Mouse (Mus musculus) forebrain, embryonic 15.5 days (tissue): Measurements from ENCODE around the gene Adgrl4. TPM values are rescaled to one million over a fixed set of nuclear protein-coding genes. Genes with fewer than 3 reads are reported as not detected.

ENCODE experiments used
- ATAC-seq: fragments of 200-750 bp; cut with Nextera tagmentation; replicated peaks from 2 replicates; pipeline ENCODE4 v1.8.0; 2017; ENCODE audit warnings: mild to moderate bottlenecking, moderate TSS enrichment, moderate library complexity
- H3K27ac ChIP-seq: fragments of 300-500 bp; sonication (generic); replicated peaks from 2 replicates; pipeline ENCODE4 v1.5.1; 2015; ENCODE audit warnings: mild to moderate bottlenecking, inconsistent platforms
- H3K27me3 ChIP-seq: fragments of 300-500 bp; sonication (generic); 2 replicates; pipeline ENCODE4 v1.6.1; 2015; ENCODE audit warnings: inconsistent platforms
- H3K36me3 ChIP-seq: fragments of 300-500 bp; sonication (generic); 2 replicates; pipeline ENCODE4 v1.6.1; 2015; ENCODE audit warnings: mild to moderate bottlenecking, inconsistent platforms
- H3K4me1 ChIP-seq: fragments of 300-500 bp; sonication (generic); 2 replicates; pipeline ENCODE4 v1.6.1; 2015; ENCODE audit warnings: inconsistent platforms
- H3K4me2 ChIP-seq: fragments of 300-500 bp; sonication (generic); replicated peaks from 2 replicates; pipeline ENCODE4 v1.6.1; 2015; ENCODE audit warnings: mild to moderate bottlenecking, inconsistent platforms
- H3K4me3 ChIP-seq: fragments of 300-500 bp; sonication (generic); 2 replicates; pipeline ENCODE4 v1.5.1; 2015; ENCODE audit warnings: mild to moderate bottlenecking, inconsistent platforms
- H3K9ac ChIP-seq: fragments of 300-500 bp; sonication (generic); replicated peaks from 2 replicates; pipeline ENCODE4 v1.6.1; 2015; ENCODE audit warnings: mild to moderate bottlenecking, inconsistent platforms
- H3K9me3 ChIP-seq: fragments of 300-500 bp; sonication (generic); 2 replicates; pipeline ENCODE4 v1.6.1; 2016; ENCODE audit warnings: inconsistent platforms
- WGBS: fragments of 180-500 bp; shearing (Covaris S2); methylation state at CpG from one replicate; pipeline ENCODE4 v1.1.7; 2015; ENCODE audit warnings: mixed read lengths; 5-methylcytosine and 5-hydroxymethylcytosine counted together
- polyA plus RNA-seq: library from polyadenylated mRNA; unstranded; fragments of >200 nt; fragmentation: Nextera tagmentation; extraction: Ambion mirVana; gene quantifications from 2 replicates; pipeline ENCODE4 v1.2.1, GENCODE M21; 2015

Gene Adgrl4
- polyA plus RNA-seq, 1 experiment from 2014 or later = 10.8 TPM

- H3K9ac ChIP-seq = no peak overlapping the region
- no peak overlapping the region for H3K27ac ChIP-seq
- 77% methylated on average over 5 of the region's 5 CpGs for whole genome bisulfite sequencing
- H3K4me3 ChIP-seq = no peak overlapping the region
- H3K9me3 ChIP-seq = no peaks in the 10 kb centered on the region
- no peaks in the 10 kb centered on the region for H3K27me3 ChIP-seq
- ATAC-seq = no peak
- no peaks in the 10 kb centered on the region for H3K36me3 ChIP-seq
- no peaks in the 10 kb centered on the region for H3K4me1 ChIP-seq
- H3K4me2 ChIP-seq = no peak overlapping the region
Measured at GRCm38 (mm10) chr3:151438364-151438763, 677 bp downstream of the Adgrl4 start.

- H3K27me3 ChIP-seq = no peaks in the 10 kb centered on the region
- no peak overlapping the region for H3K9ac ChIP-seq
- no peak overlapping the region for H3K4me2 ChIP-seq
- H3K36me3 ChIP-seq = no peaks in the 10 kb centered on the region
- H3K9me3 ChIP-seq = no peaks in the 10 kb centered on the region
- H3K4me3 ChIP-seq = no peak overlapping the region
- 80% methylated on average over 2 of the region's 2 CpGs for WGBS
- no peak for ATAC-seq
- H3K27ac ChIP-seq = no peak overlapping the region
- H3K4me1 ChIP-seq = no peaks in the 10 kb centered on the region
Measured at GRCm38 (mm10) chr3:151439976-151440375, 2.3 kb downstream of the Adgrl4 start.

- 93% methylated on average over 2 of the region's 2 CpGs for WGBS
- H3K9ac ChIP-seq = no peak overlapping the region
- H3K36me3 ChIP-seq = no peaks in the 10 kb centered on the region
- no peak overlapping the region for H3K27ac ChIP-seq
- no peaks in the 10 kb centered on the region for H3K4me1 ChIP-seq
- no peak overlapping the region for H3K4me3 ChIP-seq
- no peak overlapping the region for H3K4me2 ChIP-seq
- H3K9me3 ChIP-seq = no peaks in the 10 kb centered on the region
- no peak for ATAC-seq
- no peaks in the 10 kb centered on the region for H3K27me3 ChIP-seq
Measured at GRCm38 (mm10) chr3:151442026-151442425, 4.3 kb downstream of the Adgrl4 start.

DNA sequence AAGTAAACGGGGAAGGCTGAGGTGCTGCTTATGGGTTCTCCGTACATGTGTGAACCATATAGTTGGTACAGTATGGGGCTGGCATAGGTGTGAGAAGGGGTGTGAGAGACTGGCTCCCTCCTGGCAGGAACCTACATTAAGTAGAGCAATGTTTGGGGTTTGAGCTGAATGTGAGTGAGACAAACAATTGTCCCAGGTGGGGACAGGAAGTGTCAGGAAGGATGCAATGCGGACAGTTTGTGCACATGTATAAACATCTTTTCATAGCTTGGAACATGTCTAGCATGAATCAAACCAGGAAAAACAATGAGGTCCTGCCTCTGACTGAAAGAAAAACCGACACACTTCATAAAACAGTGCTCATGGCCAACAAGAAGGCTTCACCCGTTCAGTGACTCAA is 5.8 kb downstream of the Adgrl4 start:
- no peaks in the 10 kb centered on the region for H3K9me3 ChIP-seq
- no peak overlapping the region for H3K27ac ChIP-seq
- H3K36me3 ChIP-seq = no peaks in the 10 kb centered on the region
- WGBS = 76% methylated on average over 5 of the region's 5 CpGs
- H3K4me3 ChIP-seq = no peak overlapping the region
- H3K4me1 ChIP-seq = no peaks in the 10 kb centered on the region
- no peaks in the 10 kb centered on the region for H3K27me3 ChIP-seq
- no peak overlapping the region for H3K4me2 ChIP-seq
- H3K9ac ChIP-seq = no peak overlapping the region
- ATAC-seq = no peak

- no peaks in the 10 kb centered on the region for H3K36me3 ChIP-seq
- no peak overlapping the region for H3K9ac ChIP-seq
- H3K4me1 ChIP-seq = no peaks in the 10 kb centered on the region
- no peaks in the 10 kb centered on the region for H3K27me3 ChIP-seq
- no peak overlapping the region for H3K4me3 ChIP-seq
- H3K27ac ChIP-seq = no peak overlapping the region
- H3K4me2 ChIP-seq = no peak overlapping the region
- WGBS = 95% methylated on average over 4 of the region's 4 CpGs
- ATAC-seq = no peak
- H3K9me3 ChIP-seq = no peaks in the 10 kb centered on the region
Measured at GRCm38 (mm10) chr3:151444284-151444683, 6.6 kb downstream of the Adgrl4 start.

GRCm38 (mm10) chr3:151445936-151446335 is 8.2 kb downstream of the Adgrl4 start:
- no peak for ATAC-seq
- Histone ChIP-seq H3K4me3 (no peak overlapping the region), H3K4me1 (no peaks in the 10 kb centered on the region), H3K9me3 (no peaks in the 10 kb centered on the region), H3K36me3 (no peaks in the 10 kb centered on the region), H3K27me3 (no peaks in the 10 kb centered on the region), H3K4me2 (no peak overlapping the region), H3K9ac (no peak overlapping the region), H3K27ac (no peak overlapping the region)
- 73% methylated on average over 2 of the region's 2 CpGs for WGBS

GRCm38 (mm10) chr3:151454985-151455701 is 17.5 kb downstream of the Adgrl4 start:
- H3K9me3 ChIP-seq = no peaks in the 10 kb centered on the region
- H3K27me3 ChIP-seq = no peaks in the 10 kb centered on the region
- H3K36me3 ChIP-seq = no peaks in the 10 kb centered on the region
- no peak overlapping the region for H3K4me2 ChIP-seq
- no peak overlapping the region for H3K27ac ChIP-seq
- ATAC-seq = no peak
- no peak overlapping the region for H3K9ac ChIP-seq
- H3K4me1 ChIP-seq = no peaks in the 10 kb centered on the region
- WGBS = 76% methylated on average over 6 of the region's 6 CpGs
- H3K4me3 ChIP-seq = no peak overlapping the region

- no peak for ATAC-seq
- no peak overlapping the region for H3K9ac ChIP-seq
- 77% methylated on average over 3 of the region's 3 CpGs for WGBS
- H3K36me3 ChIP-seq = no peaks in the 10 kb centered on the region
- H3K4me3 ChIP-seq = no peak overlapping the region
- H3K4me2 ChIP-seq = no peak overlapping the region
- no peaks in the 10 kb centered on the region for H3K9me3 ChIP-seq
- H3K27ac ChIP-seq = no peak overlapping the region
- H3K27me3 ChIP-seq = no peaks in the 10 kb centered on the region
- no peaks in the 10 kb centered on the region for H3K4me1 ChIP-seq
Measured at GRCm38 (mm10) chr3:151459430-151460190, 21.9 kb downstream of the Adgrl4 start.

GRCm38 (mm10) chr3:151465215-151465614 is 27.5 kb downstream of the Adgrl4 start:
- Histone ChIP-seq H3K4me2 (no peak overlapping the region), H3K9me3 (no peaks in the 10 kb centered on the region), H3K27me3 (no peaks in the 10 kb centered on the region), H3K4me3 (no peak overlapping the region), H3K36me3 (no peaks in the 10 kb centered on the region), H3K27ac (no peak overlapping the region), H3K9ac (no peak overlapping the region), H3K4me1 (no peaks in the 10 kb centered on the region)
- no peak for ATAC-seq
- WGBS = 39% methylated on average over 4 of the region's 4 CpGs

DNA sequence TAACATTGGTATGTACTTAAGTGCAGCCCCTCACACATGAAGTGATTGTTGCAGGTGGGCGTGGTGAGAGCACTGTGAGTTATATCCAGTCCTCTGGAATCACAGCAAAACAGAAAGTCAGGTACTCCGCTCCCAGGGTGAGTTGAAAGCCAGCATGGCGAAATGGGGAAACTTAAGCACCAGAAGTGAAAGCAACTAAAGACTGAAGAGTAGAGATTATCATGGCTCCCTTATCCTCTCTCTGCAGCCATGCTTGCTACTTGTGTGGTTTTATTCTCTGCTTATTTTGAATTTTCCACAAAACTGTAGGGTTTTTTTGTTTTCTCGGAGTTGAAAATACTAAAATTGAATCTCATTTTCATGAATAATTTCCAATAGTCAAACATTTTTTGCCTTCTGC is 51.2 kb downstream of the Adgrl4 start:
- Histone ChIP-seq H3K27me3 (no peaks in the 10 kb centered on the region), H3K27ac (no peak overlapping the region), H3K4me1 (no peaks in the 10 kb centered on the region), H3K36me3 (no peaks in the 10 kb centered on the region), H3K9ac (no peak overlapping the region), H3K9me3 (no peaks in the 10 kb centered on the region), H3K4me3 (no peak overlapping the region), H3K4me2 (no peak overlapping the region)
- WGBS = 91% methylated on average over 4 of the region's 4 CpGs
- ATAC-seq = no peak

GRCm38 (mm10) chr3:151505606-151506005 is 67.9 kb downstream of the Adgrl4 start:
- Histone ChIP-seq H3K4me3 (no peak overlapping the region), H3K36me3 (no peaks in the 10 kb centered on the region), H3K4me2 (no peak overlapping the region), H3K9me3 (no peaks in the 10 kb centered on the region), H3K27me3 (no peaks in the 10 kb centered on the region), H3K4me1 (no peaks in the 10 kb centered on the region), H3K27ac (no peak overlapping the region), H3K9ac (no peak overlapping the region)
- 99% methylated on average over 3 of the region's 3 CpGs for WGBS
- no peak for ATAC-seq

DNA sequence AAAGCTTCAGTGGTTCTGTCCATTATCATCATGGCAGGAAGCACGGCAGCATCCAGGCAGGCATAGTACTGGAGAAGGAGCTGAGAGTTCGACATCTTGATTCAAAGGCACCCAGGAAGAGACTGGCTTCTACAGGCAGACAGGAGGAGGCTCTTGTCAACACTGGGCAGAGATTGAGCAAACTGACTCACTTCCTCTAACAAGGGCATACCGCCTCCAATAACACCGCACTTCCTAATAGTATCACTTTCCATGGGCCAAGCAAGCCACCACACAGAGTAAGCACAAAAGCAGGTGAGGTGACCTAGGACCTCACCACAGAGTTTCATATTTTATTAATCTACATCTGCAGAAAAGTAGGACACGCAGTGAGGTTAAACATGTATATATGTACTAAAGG is 73.5 kb downstream of the Adgrl4 start:
- no peak overlapping the region for H3K4me2 ChIP-seq
- H3K9ac ChIP-seq = no peak overlapping the region
- H3K27ac ChIP-seq = no peak overlapping the region
- no peaks in the 10 kb centered on the region for H3K4me1 ChIP-seq
- 94% methylated on average over 5 of the region's 5 CpGs for WGBS
- ATAC-seq = no peak
- H3K36me3 ChIP-seq = no peaks in the 10 kb centered on the region
- no peaks in the 10 kb centered on the region for H3K9me3 ChIP-seq
- no peaks in the 10 kb centered on the region for H3K27me3 ChIP-seq
- H3K4me3 ChIP-seq = no peak overlapping the region
